In the genomic region with DNA sequence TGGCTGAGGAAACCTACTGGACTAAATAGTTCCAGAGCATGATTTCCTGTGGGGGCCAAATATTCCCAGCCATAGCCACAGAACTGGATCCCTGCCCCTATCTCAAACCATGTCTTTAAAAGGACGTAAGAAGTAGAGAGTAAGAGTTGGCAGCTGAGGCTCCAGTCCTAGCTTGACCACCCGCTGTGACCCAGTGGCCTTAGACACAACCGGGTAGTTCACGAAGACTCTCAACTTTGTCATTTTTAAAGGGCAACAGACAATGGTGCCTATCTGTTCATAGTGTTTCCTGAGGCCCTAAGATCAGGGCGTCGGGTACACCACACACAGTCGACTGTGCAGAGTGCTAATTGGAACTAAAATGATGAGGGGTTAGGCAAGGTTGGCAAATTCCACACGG, we compare ENCODE assay signal across 20 mouse cellular contexts.
"Had no signal": no experiment of that assay in that cellular context is flagged by ENCODE, and none has a peak within 500 bp of the region (broad histone marks: within the 10 kb centered on the region; RNA-seq: fewer than 3 reads in every experiment).

No protein-coding gene starts in this region.

- H3K4me2 ChIP-seq: lung, embryonic 14.5 days; midbrain, embryonic 11.5 days had no signal

- H3K27ac ChIP-seq: liver, embryonic 14.5 days; macrophage; stomach, postnatal 0 days had no signal

- H3K9ac ChIP-seq: liver, embryonic 14.5 days; liver, postnatal 0 days; lung, embryonic 14.5 days had no signal

- DNase-seq: kidney, adult 18-20 months; kidney, adult 9 months; kidney, postnatal 14 days; kidney, postnatal 4 days; liver, postnatal 0 days; lung, embryonic 14.5 days; midbrain, embryonic 14.5 days; right cerebral cortex, adult 18-20 months; right cerebral cortex, postnatal 14 days; right cerebral cortex, postnatal 4 days; thymus, adult 2 months; thymus, postnatal 14 days; thymus, postnatal 4 days had no signal

- ATAC-seq: inflammation-experienced regulatory T-cells, adult 6 months; intestine, embryonic 16.5 days; liver, postnatal 0 days; lung, postnatal 0 days had no signal
